Mouse (Mus musculus): ENCODE data around the gene Zbtb44. TPM values are rescaled to one million over a fixed set of nuclear protein-coding genes. Genes with fewer than 3 reads are reported as not detected.

The Zbtb44 gene
- total and polyA plus RNA-seq, 3 experiments: 9.8 to 15.1 TPM; not detected in 1

DNA sequence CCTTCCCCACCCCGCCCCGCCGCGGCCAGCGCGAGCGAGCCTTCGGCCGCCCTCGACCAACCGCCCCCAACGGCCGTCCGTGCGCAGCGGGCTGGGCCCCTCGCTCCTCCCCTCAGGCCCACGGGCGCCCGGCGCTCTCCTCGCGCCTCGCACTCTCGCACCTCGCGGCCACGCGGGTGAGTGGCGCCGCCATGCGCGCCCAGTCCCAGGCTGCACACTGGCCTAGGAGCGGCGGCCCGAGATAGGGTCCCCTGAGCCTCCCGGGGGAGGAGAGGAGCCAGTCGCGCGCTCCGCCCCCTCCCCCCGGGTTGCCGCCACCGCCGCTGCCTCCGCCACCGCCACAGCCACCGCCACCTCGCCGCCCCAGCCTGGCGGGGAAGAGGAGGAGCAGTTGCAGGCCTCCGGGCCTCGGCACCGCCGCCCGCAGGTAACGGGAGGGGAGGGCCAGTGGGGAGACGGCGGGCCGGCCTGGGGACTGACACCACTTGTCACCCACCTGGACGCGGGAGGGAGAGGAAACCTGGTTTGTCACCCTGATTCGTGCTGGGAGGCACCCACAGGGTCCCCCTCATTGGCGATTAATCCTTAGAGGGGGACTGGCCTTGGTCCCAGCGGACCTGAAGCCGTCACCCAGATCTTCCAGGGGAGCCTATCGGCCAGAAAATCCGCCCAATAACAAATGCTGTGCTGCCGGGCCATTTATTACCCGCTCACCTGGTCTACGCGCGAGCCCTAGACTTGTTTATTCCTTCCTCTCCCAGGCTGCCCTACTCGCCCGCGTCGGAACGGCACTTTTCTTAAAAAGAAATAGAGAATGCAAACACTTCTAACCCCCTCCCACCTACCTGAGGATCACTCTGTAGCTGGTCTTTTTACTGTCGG is at the start of gene Zbtb44 (continued):
- no peak for TF ChIP-seq KAT2A (conservative IDR thresholded peaks at IDR 0.05; ENCODE audit: low read depth, low read length)
- no peak for TF ChIP-seq GABPA (IDR thresholded peaks at IDR 0.05; ENCODE audit: low read depth, low read length)
- TF ChIP-seq GATA1 (IDR thresholded peaks at IDR 0.05; ENCODE audit: low read depth, low read length): no peak
- TF ChIP-seq POLR2AphosphoS2 (IDR thresholded peaks at IDR 0.05; ENCODE audit: low read length): peak; percentile 13; the same call in 1 of the 2 replicates
- peak; percentile 60; the same call in 1 of the 2 replicates for TF ChIP-seq CHD1 (IDR thresholded peaks at IDR 0.05; ENCODE audit: low read depth, low read length)

DNA sequence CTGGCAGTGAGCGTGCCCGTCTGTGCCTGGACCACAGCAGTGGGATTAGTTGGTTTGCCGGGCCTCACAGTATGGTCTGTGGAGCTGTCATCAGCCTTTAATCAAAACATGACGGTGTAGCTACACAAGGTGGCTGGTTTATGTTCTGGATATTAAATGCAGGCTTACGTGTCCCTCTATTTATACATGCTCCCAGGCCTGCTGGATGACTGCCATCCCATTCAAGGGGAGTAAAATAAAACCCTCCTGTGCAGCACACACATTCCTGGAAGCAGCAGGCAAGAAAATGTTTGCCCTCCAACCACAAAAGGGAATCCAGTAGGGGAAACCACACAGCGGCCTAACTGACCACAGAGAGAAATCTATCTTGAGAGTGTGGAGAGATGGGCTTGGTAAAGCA is 44.7 kb upstream of the Zbtb44 start:
- DNase-seq (ENCODE audit: low read depth, low spot score): no peak
- peaks cover under 1 to 3% of the 10 kb centered on the region in 2 experiments; a peak in 3 of 4 replicates for H3K27me3 ChIP-seq (ENCODE audit: control insufficient read depth in 1 of 2, insufficient read depth in 2 of 2, low read length in 2 of 2)

DNA sequence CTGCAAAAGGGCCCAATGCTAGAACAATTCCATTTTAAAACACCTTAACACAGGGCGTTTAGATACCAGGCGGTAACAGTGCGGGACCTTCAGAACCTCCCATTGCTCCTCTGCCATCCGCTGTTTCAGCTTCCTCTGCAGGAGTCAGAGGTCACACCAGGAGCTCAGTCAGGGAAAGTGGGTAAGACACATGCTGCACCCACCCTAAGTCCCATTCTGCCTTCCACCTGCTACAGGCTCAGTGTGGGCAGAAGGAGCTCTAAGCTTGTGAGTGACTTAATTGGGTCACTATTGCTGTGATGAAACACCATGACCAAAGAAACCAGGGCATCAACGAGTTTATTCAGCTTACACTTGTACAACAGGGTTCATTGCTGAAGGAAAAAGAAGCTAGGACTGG is 37.3 kb upstream of the Zbtb44 start:
- TF ChIP-seq CTCF (IDR thresholded peaks at IDR 0.05 in 2 of 3, conservative IDR thresholded peaks at IDR 0.05 in 1 of 3; ENCODE audit: control insufficient read depth in 1 of 3, insufficient read depth in 1 of 3, low read depth in 2 of 3, low read length in 3 of 3, poor library complexity in 1 of 3, severe bottlenecking in 1 of 3): no peak
- TF ChIP-seq POLR2AphosphoS5 (IDR thresholded peaks at IDR 0.05; ENCODE audit: borderline replicate concordance, low read depth, low read length): no peak
- TF ChIP-seq NELFE (IDR thresholded peaks at IDR 0.05; ENCODE audit: low read depth, low read length): no peak
- TF ChIP-seq SMC3 (IDR thresholded peaks at IDR 0.05; ENCODE audit: low read depth, low read length): no peak
- no peak for TF ChIP-seq NRF1 (IDR thresholded peaks at IDR 0.05; ENCODE audit: insufficient read depth, low read depth, low read length, poor library complexity, severe bottlenecking)
- TF ChIP-seq MAX (IDR thresholded peaks at IDR 0.05; ENCODE audit: low read length): no peak
- TF ChIP-seq POLR2AphosphoS2 (IDR thresholded peaks at IDR 0.05; ENCODE audit: low read length): no peak
- no peaks in the 10 kb centered on the region for H3K36me3 ChIP-seq (ENCODE audit: control insufficient read depth in 1 of 2, insufficient read depth in 2 of 2, low read length in 2 of 2)
- no peak overlapping the region for H3K4me3 ChIP-seq (ENCODE audit: control insufficient read depth in 1 of 2, insufficient read depth in 1 of 2, low read depth in 2 of 2, low read length in 2 of 2)
- H3K79me2 ChIP-seq (ENCODE audit: control insufficient read depth, insufficient read depth, low read length, poor library complexity): no peaks in the 10 kb centered on the region
- no peaks in the 10 kb centered on the region for H3K9me3 ChIP-seq (replicated peaks; ENCODE audit: insufficient read depth, low read length)
- H3K9ac ChIP-seq (ENCODE audit: control insufficient read depth, low read depth, low read length, poor library complexity, severe bottlenecking): no peak overlapping the region
- no peaks in the 10 kb centered on the region for H3K4me1 ChIP-seq (ENCODE audit: control insufficient read depth in 1 of 2, insufficient read depth in 2 of 2, low read length in 2 of 2)
- peaks cover 2 to 4% of the 10 kb centered on the region in 2 experiments; a peak in 3 of 4 replicates for H3K27me3 ChIP-seq (ENCODE audit: control insufficient read depth in 1 of 2, insufficient read depth in 2 of 2, low read length in 2 of 2)
- no peak overlapping the region for H3K27ac ChIP-seq (ENCODE audit: control insufficient read depth, low read depth, low read length)
- DNase-seq (ENCODE audit: low read depth, low spot score): no peak

More for the DNA sequence above, 44.7 kb upstream of the Zbtb44 start:
- no peaks in the 10 kb centered on the region for H3K9me3 ChIP-seq (replicated peaks; ENCODE audit: insufficient read depth, low read length)
- no peak overlapping the region for H3K4me3 ChIP-seq (ENCODE audit: control insufficient read depth in 1 of 2, insufficient read depth in 1 of 2, low read depth in 2 of 2, low read length in 2 of 2)
- H3K79me2 ChIP-seq (ENCODE audit: control insufficient read depth, insufficient read depth, low read length, poor library complexity): no peaks in the 10 kb centered on the region
- no peak overlapping the region for H3K9ac ChIP-seq (ENCODE audit: control insufficient read depth, low read depth, low read length, poor library complexity, severe bottlenecking)
- no peak overlapping the region for H3K27ac ChIP-seq (ENCODE audit: control insufficient read depth, low read depth, low read length)
- no peaks in the 10 kb centered on the region for H3K36me3 ChIP-seq (ENCODE audit: control insufficient read depth in 1 of 2, insufficient read depth in 2 of 2, low read length in 2 of 2)
- no peaks in the 10 kb centered on the region for H3K4me1 ChIP-seq (ENCODE audit: control insufficient read depth in 1 of 2, insufficient read depth in 2 of 2, low read length in 2 of 2)
- TF ChIP-seq CTCF (IDR thresholded peaks at IDR 0.05 in 2 of 3, conservative IDR thresholded peaks at IDR 0.05 in 1 of 3; ENCODE audit: control insufficient read depth in 1 of 3, insufficient read depth in 1 of 3, low read depth in 2 of 3, low read length in 3 of 3, poor library complexity in 1 of 3, severe bottlenecking in 1 of 3) (no peak), NRF1 (IDR thresholded peaks at IDR 0.05; ENCODE audit: insufficient read depth, low read depth, low read length, poor library complexity, severe bottlenecking) (no peak), ELF1 (IDR thresholded peaks at IDR 0.05; ENCODE audit: low read depth, low read length) (no peak), SMC3 (IDR thresholded peaks at IDR 0.05; ENCODE audit: low read depth, low read length) (no peak), CHD2 (IDR thresholded peaks at IDR 0.05; ENCODE audit: low read length) (no peak), RCOR1 (IDR thresholded peaks at IDR 0.05; ENCODE audit: low read depth, low read length) (no peak), POLR2AphosphoS5 (IDR thresholded peaks at IDR 0.05; ENCODE audit: borderline replicate concordance, low read depth, low read length) (no peak), ETS1 (IDR thresholded peaks at IDR 0.05; ENCODE audit: low read depth, low read length) (no peak), USF2 (IDR thresholded peaks at IDR 0.05; ENCODE audit: borderline replicate concordance in 1 of 2, insufficient read depth in 1 of 2, low read depth in 1 of 2, low read length in 2 of 2) (no peak), TAL1 (IDR thresholded peaks at IDR 0.05; ENCODE audit: low read length) (no peak), MEF2A (IDR thresholded peaks at IDR 0.05; ENCODE audit: extremely low read depth, insufficient replicate concordance, low read depth, low read length, poor library complexity, severe bottlenecking) (no peak), GATA1 (IDR thresholded peaks at IDR 0.05; ENCODE audit: low read depth, low read length) (no peak), UBTF (IDR thresholded peaks at IDR 0.05; ENCODE audit: borderline replicate concordance, insufficient read depth, low read depth, low read length) (no peak), POLR2A (IDR thresholded peaks at IDR 0.05; ENCODE audit: control insufficient read depth in 1 of 2, insufficient read depth in 1 of 2, low read depth in 1 of 2, low read length in 2 of 2, poor library complexity in 1 of 2) (no peak), KAT2A (conservative IDR thresholded peaks at IDR 0.05; ENCODE audit: low read depth, low read length) (no peak), RAD21 (IDR thresholded peaks at IDR 0.05; ENCODE audit: low read depth, low read length) (no peak), EP300 (IDR thresholded peaks at IDR 0.05; ENCODE audit: low read depth in 1 of 2, low read length in 2 of 2) (no peak), MYC (IDR thresholded peaks at IDR 0.05; ENCODE audit: low read depth, low read length) (no peak), CHD1 (IDR thresholded peaks at IDR 0.05; ENCODE audit: low read depth, low read length) (no peak)
